8 mouse cellular contexts compared by ENCODE assay signal in genomic region chr9:104062430-104063243, GRCm38 (mm10). TPM values are rescaled to one million over a fixed set of nuclear protein-coding genes. Genes with fewer than 3 reads are reported as not detected.
A peak's percentile ranks its signal among the peaks of the same experiment; 100 is the strongest.
DNase-seq lines count a peak whose midpoint lies in the region; ATAC-seq lines count a peak whose summit lies in the region.

Uba5 (minus strand) TSS chr9:104063134.

- peaks cover 39% of the 10 kb centered on the region for H3K79me2 ChIP-seq in macrophage (ENCODE audit: inconsistent target)

- DNase-seq in adrenal gland, postnatal 25 days: peak; percentile 78
- no peak for DNase-seq in heart, postnatal 36 days
- no peak for DNase-seq in layer of hippocampus, postnatal 14 days (ENCODE audit: low spot score in 2 of 2)
- DNase-seq in right cerebral cortex, postnatal 4 days: peak; percentile 77
- DNase-seq in c-Kit-positive CD71-positive TER-119-positive erythroid progenitor cells, embryonic 14.5 days (ENCODE audit: low spot score): no peak

- H3K4me1 ChIP-seq in forebrain, embryonic 13.5 days: peaks cover 21% of the 10 kb centered on the region

- H3K9ac ChIP-seq in forebrain, embryonic 13.5 days: peak within 1 kb of the TSS; percentile 89

- peak within 1 kb of the TSS; percentile 95 for H3K4me2 ChIP-seq in forebrain, embryonic 13.5 days

- H3K4me3 ChIP-seq in forebrain, embryonic 13.5 days: peak within 1 kb of the TSS; percentile 98
- H3K4me3 ChIP-seq in macrophage (ENCODE audit: inconsistent target): peak within 1 kb of the TSS; percentile 80

- H3K36me3 ChIP-seq in forebrain, embryonic 13.5 days (ENCODE audit: poor library complexity, severe bottlenecking): peaks cover 25% of the 10 kb centered on the region
- H3K36me3 ChIP-seq in macrophage (ENCODE audit: inconsistent target): peaks cover 6% of the 10 kb centered on the region; the same call in 1 of the 2 replicates

- peak within 1 kb of the TSS; percentile 57 for H3K27ac ChIP-seq in forebrain, embryonic 13.5 days
- peak within 1 kb of the TSS; percentile 88 for H3K27ac ChIP-seq in macrophage

- H3K9me3 ChIP-seq in forebrain, embryonic 13.5 days (replicated peaks): no peaks in the 10 kb centered on the region

- intact Hi-C loops in heart, postnatal 36 days (cut with DNase I): loop anchor here (1.0 to 5.0 kb wide), 2 partner anchors 60 to 200 kb away; partner anchors contain the start of genes Dnajc13 and Nphp3

- ATAC-seq in CD4-positive, CD25-positive, alpha-beta regulatory T cell, adult 4 months: peak; percentile 79
- ATAC-seq in forebrain, embryonic 13.5 days: peak; percentile 81

- WGBS in forebrain, embryonic 13.5 days: 1% methylated on average over 59 of the region's 59 CpGs
- WGBS in macrophage (ENCODE audit: missing documents): 2% methylated on average over 59 of the region's 59 CpGs

- H3K27me3 ChIP-seq in forebrain, embryonic 13.5 days: no peaks in the 10 kb centered on the region

RNA-seq across cellular contexts. Expression of gene Uba5, which starts in this region (rescaled TPM):
- 10 to 100 TPM; 11.6 to 14.6 TPM for polyA plus RNA-seq in CD4-positive, CD25-positive, alpha-beta regulatory T cell, adult 4 months (2017; shearing (Covaris generic))
- 42.2 and 45.8 TPM in 2 replicates for total RNA-seq in adrenal gland, postnatal 25 days (2021)
- polyA plus RNA-seq in forebrain, embryonic 13.5 days (2015; fragmentation: Nextera tagmentation; extraction: Ambion mirVana): 51.4 and 57.5 TPM in 2 replicates
- total RNA-seq in heart, postnatal 36 days (2021): 10 to 100 TPM; 15.6 to 17.4 TPM
- total RNA-seq in layer of hippocampus, postnatal 14 days (2021): 10 to 100 TPM; 39.3 to 42.4 TPM
- 100 to 1,000 TPM in 8 of 26 experiments, 10 to 100 TPM in 18; 50.9 to 121 (median 92.3) TPM for total RNA-seq in macrophage (2018; cell fraction: chromatin; rRNA removed)
- 10 to 100 TPM; 29.0 to 38.9 (median 34.3) TPM for total RNA-seq in macrophage (2018; cell fraction: cytosol; rRNA removed)
- 10 to 100 TPM; 37.4 to 93.5 (median 66.1) TPM for total RNA-seq in macrophage (2018; cell fraction: nucleus; rRNA removed)
- polyA plus RNA-seq in macrophage (2018): 34.9 to 41.7 TPM (median 39.6 TPM) in 3 replicates

Comparison
In these comparisons a context has a peak if more than half of its experiments do, and no peak if none do; other contexts are left out.
1. DNase-seq: peak in adrenal gland, postnatal 25 days (single experiment) and right cerebral cortex, postnatal 4 days (single experiment); none in heart, postnatal 36 days (0 of 2), layer of hippocampus, postnatal 14 days (0 of 2) and c-Kit-positive CD71-positive TER-119-positive erythroid progenitor cells, embryonic 14.5 days (single experiment).